ENCODE assay signal across 9 mouse cellular contexts in the genomic region with DNA sequence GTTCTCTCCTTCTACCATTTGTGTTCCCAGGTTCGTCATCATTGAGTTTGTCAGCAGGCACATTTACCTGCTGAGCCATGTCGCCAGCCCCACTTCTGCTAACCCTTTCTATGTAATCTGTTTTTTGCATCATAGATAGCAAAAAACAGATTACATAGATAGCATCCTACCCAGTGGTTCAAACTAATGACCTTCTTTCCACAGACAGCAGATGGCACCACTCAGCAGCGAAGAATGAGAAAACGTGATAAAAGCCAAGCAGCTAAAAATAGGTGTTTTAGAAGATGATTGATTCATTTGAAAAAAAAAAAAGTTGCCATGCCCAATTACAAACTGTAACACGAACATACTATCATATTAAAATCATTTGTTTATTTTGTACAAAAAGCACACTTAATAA.
DNase-seq lines count a peak whose midpoint lies in the region; ATAC-seq lines count a peak whose summit lies in the region.
"Had no signal": no experiment of that assay in that cellular context is flagged by ENCODE, and none has a peak within 500 bp of the region (broad histone marks: within the 10 kb centered on the region; RNA-seq: fewer than 3 reads in every experiment).

No protein-coding gene starts in this region.

- DNase-seq in heart, postnatal 10 days, result peak; percentile 28 to 39
- no peak for DNase-seq in heart, adult 8-10 months (ENCODE audit: low spot score)
- DNase-seq in A20 (ENCODE audit: low read depth, low spot score), result peak; percentile 61
- DNase-seq in cerebellum, adult 11-12 months, result peak; percentile 16
- peak; percentile 28 to 50 for DNase-seq in left cerebral cortex, postnatal 25 days (ENCODE audit: low spot score in 2 of 2)
- no peak for DNase-seq in testis, postnatal 14 days (ENCODE audit: low spot score)

- H3K9ac ChIP-seq in heart, embryonic 12.5 days, result no peak overlapping the region
- H3K9ac ChIP-seq: lung, embryonic 15.5 days had no signal

- no peak overlapping the region for H3K27ac ChIP-seq in heart, embryonic 12.5 days (ENCODE audit: poor library complexity, severe bottlenecking)
- H3K27ac ChIP-seq: lung, embryonic 15.5 days had no signal

- ATAC-seq in CD4-positive, CD25-positive, alpha-beta regulatory T cell, adult 4 months, result no peak
- ATAC-seq in heart, embryonic 12.5 days (ENCODE audit: insufficient number of reproducible peaks, low FRiP score), result no peak

- WGBS in heart, embryonic 12.5 days, result 34% methylated on average over 5 of the region's 5 CpGs

- H3K27me3 ChIP-seq in heart, embryonic 12.5 days (replicated peaks), result no peaks in the 10 kb centered on the region
- H3K27me3 ChIP-seq: lung, embryonic 15.5 days had no signal

- H3K4me1 ChIP-seq in heart, embryonic 12.5 days (replicated peaks), result 0 out of 2 replicates have a peak, but pooled peaks cover 3% of the 10 kb centered on the region
- H3K4me1 ChIP-seq: lung, embryonic 15.5 days had no signal

- no peaks in the 10 kb centered on the region for H3K9me3 ChIP-seq in heart, embryonic 12.5 days (replicated peaks)
- H3K9me3 ChIP-seq: lung, embryonic 15.5 days had no signal

- H3K4me2 ChIP-seq in heart, embryonic 12.5 days, result no peak overlapping the region
- H3K4me2 ChIP-seq: lung, embryonic 15.5 days had no signal

- no peaks in the 10 kb centered on the region for H3K36me3 ChIP-seq in heart, embryonic 12.5 days
- H3K36me3 ChIP-seq: lung, embryonic 15.5 days had no signal

- intact Hi-C loops in heart, postnatal 10 days (cut with DNase I), result loop anchor here (5.0 to 10.0 kb wide), 2 partner anchors 124 to 286 kb away; no protein-coding TSS in a partner anchor
- intact Hi-C loops in left cerebral cortex, postnatal 25 days (cut with DNase I), result loop anchor here (10.0 kb wide), 1 partner anchor 154 kb away; no protein-coding TSS in a partner anchor

- no peak overlapping the region for H3K4me3 ChIP-seq in heart, embryonic 12.5 days
- H3K4me3 ChIP-seq: lung, embryonic 15.5 days had no signal

Comparison
In these comparisons a context has a peak if more than half of its experiments do, and no peak if none do; other contexts are left out.
1. DNase-seq: peak in heart, postnatal 10 days (2 of 2), A20 (single experiment), cerebellum, adult 11-12 months (single experiment) and left cerebral cortex, postnatal 25 days (2 of 2); none in heart, adult 8-10 months (single experiment) and testis, postnatal 14 days (single experiment).